Mouse (Mus musculus) lung, embryonic 14.5 days (tissue): Measurements from ENCODE around the gene Zc2hc1b. TPM values are rescaled to one million over a fixed set of nuclear protein-coding genes. Genes with fewer than 3 reads are reported as not detected.
A peak's percentile ranks its signal among the peaks of the same experiment; 100 is the strongest.

Experiments used
- ATAC-seq: fragments of 200-750 bp; cut with Nextera tagmentation; 2 replicates; pipeline ENCODE4 v1.8.0; 2017; ENCODE audit warnings: mild to moderate bottlenecking, moderate TSS enrichment, moderate library complexity; ENCODE audit not compliant: insufficient read depth
- DNase-seq: peaks from one replicate; pipeline ENCODE4 v3.0.0-alpha.2; 2015
- H3K27ac ChIP-seq: fragments of 300-500 bp; sonication (generic); 2 replicates; pipeline ENCODE4 v1.5.1; 2014; ENCODE audit warnings: low read depth, mild to moderate bottlenecking, moderate library complexity
- H3K27me3 ChIP-seq: fragments of 300-500 bp; sonication (generic); 2 replicates; pipeline ENCODE4 v1.6.1; 2014; ENCODE audit warnings: low read length, control low read depth; ENCODE audit not compliant: insufficient read depth
- H3K36me3 ChIP-seq: fragments of 300-500 bp; sonication (generic); 2 replicates; pipeline ENCODE4 v1.6.1; 2014; ENCODE audit warnings: control low read depth; ENCODE audit not compliant: insufficient read depth
- H3K4me1 ChIP-seq: fragments of 300-500 bp; sonication (generic); 2 replicates; pipeline ENCODE4 v1.6.1; 2014; ENCODE audit warnings: antibody characterized with exemption, control low read depth; ENCODE audit not compliant: insufficient read depth
- H3K4me2 ChIP-seq: fragments of 300-500 bp; sonication (generic); 2 replicates; pipeline ENCODE4 v1.6.1; 2014; ENCODE audit warnings: mild to moderate bottlenecking
- H3K4me3 ChIP-seq: fragments of 300-500 bp; sonication (generic); 2 replicates; pipeline ENCODE4 v1.5.1; 2014; ENCODE audit warnings: low read depth, low read length
- H3K9ac ChIP-seq: fragments of 300-500 bp; sonication (generic); 2 replicates; pipeline ENCODE4 v1.6.1; 2014
- H3K9me3 ChIP-seq: fragments of 300-500 bp; sonication (generic); 2 replicates; pipeline ENCODE4 v1.6.1; 2016; ENCODE audit warnings: low read depth, low read length, control low read depth
- CTCF ChIP-seq: IDR thresholded peaks from 2 replicates; pipeline ENCODE4 v1.5.1; 2016; ENCODE audit warnings: antibody characterized with exemption, low read depth
- WGBS: fragments of 180-500 bp; shearing (Covaris S2); extraction: QIAGEN DNeasy Blood & Tissue Kit; methylation state at CpG from one replicate; pipeline ENCODE4 v1.1.7; 2014; 5-methylcytosine and 5-hydroxymethylcytosine counted together
- polyA plus RNA-seq: library from polyadenylated mRNA; unstranded; fragments of >200 nt; fragmentation: Nextera tagmentation; extraction: Ambion mirVana; gene quantifications from 2 replicates; pipeline ENCODE4 v1.2.1, GENCODE M21; 2014

The Zc2hc1b gene
- polyA plus RNA-seq, 1 experiment from 2014 or later: not detected

GRCm38 (mm10) chr10:13102360-13102759 is 75.5 kb downstream of the Zc2hc1b start:
- 54% methylated on average over 4 of the region's 4 CpGs for WGBS

DNA sequence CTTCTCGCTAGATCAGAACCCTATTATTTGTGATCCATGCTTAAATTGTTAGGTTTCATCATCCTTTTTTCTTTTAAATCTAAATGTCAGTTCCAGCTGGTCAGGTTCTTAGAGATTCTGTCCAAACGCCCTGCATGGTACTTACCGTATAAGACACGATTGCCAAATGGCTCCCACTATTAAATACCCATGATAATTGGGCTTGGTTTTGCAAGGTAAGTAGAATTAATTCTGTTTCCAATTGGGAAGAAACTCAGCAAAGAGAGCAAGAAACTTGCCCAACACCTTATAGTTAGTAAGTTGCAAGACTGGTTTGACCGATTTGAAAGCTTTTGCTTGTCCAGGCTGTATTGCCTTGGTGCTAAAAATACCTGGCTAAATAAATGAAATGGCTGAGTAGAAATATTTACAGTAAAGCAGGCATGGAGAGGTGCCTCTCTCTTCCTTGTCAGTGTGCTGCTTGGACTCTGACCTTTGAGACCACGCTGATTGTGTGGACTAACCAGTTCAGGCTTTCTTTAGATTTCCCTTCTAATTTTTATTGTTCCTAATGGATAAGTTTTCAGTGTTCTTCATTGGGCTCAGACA is 77.7 kb downstream of the Zc2hc1b start:
- WGBS: 68% methylated on average over 6 of the region's 6 CpGs
- H3K9me3 ChIP-seq: no peaks in the 10 kb centered on the region
- H3K4me2 ChIP-seq: peak overlapping the region; percentile 15; the same call in 1 of the 2 replicates
- no peak overlapping the region for H3K9ac ChIP-seq
- ATAC-seq (no peak), DNase-seq (peak; percentile 72)
- H3K27me3 ChIP-seq: no peaks in the 10 kb centered on the region
- peaks cover 10% of the 10 kb centered on the region for H3K4me1 ChIP-seq
- no peak overlapping the region for H3K4me3 ChIP-seq
- no peak for TF ChIP-seq CTCF
- H3K27ac ChIP-seq: peak overlapping the region; percentile 73
- H3K36me3 ChIP-seq: no peaks in the 10 kb centered on the region

More at GRCm38 (mm10) chr10:13102360-13102759, 75.5 kb downstream of the Zc2hc1b start:
- H3K4me2 ChIP-seq: no peak overlapping the region
- H3K9me3 ChIP-seq: no peaks in the 10 kb centered on the region
- peaks cover 4% of the 10 kb centered on the region; the same call in 1 of the 2 replicates for H3K36me3 ChIP-seq
- DNase-seq (no peak), ATAC-seq (no peak)
- no peak overlapping the region for H3K9ac ChIP-seq
- no peak overlapping the region for H3K27ac ChIP-seq
- H3K27me3 ChIP-seq: no peaks in the 10 kb centered on the region
- no peak overlapping the region for H3K4me3 ChIP-seq
- no peak for TF ChIP-seq CTCF
- peaks cover 10% of the 10 kb centered on the region for H3K4me1 ChIP-seq

Other genes starting within 250 kb of the Zc2hc1b start
- gene Stx11, start 213.7 kb downstream of the Zc2hc1b start, polyA plus RNA-seq: 1.4 and 2.3 TPM in 2 replicates
- 42.3 and 44.2 TPM in 2 replicates for gene Sf3b5, start 172.7 kb downstream of the Zc2hc1b start, polyA plus RNA-seq
- gene Plagl1, start 117.5 kb downstream of the Zc2hc1b start, polyA plus RNA-seq: 206 and 216 TPM in 2 replicates
- gene Ltv1, start 15.1 kb upstream of the Zc2hc1b start, polyA plus RNA-seq: 81.7 and 83.8 TPM in 2 replicates